Mouse (Mus musculus) thymus, adult 2 months (tissue): ENCODE data around the gene Atp2b4. TPM values are rescaled to one million over a fixed set of nuclear protein-coding genes. Genes with fewer than 3 reads are reported as not detected.

Experiments
- DNase-seq: peaks from one replicate; pipeline ENCODE4 v3.0.0; 2021
- H3K27ac ChIP-seq: fragments of 200-500 bp; 2 replicates; pipeline ENCODE4 v1.5.1; 2012; ENCODE audit warnings: low read length, control low read depth; ENCODE audit not compliant: control insufficient read depth, insufficient read depth
- H3K27me3 ChIP-seq: fragments of 200-500 bp; 2 replicates; pipeline ENCODE4 v1.6.1; 2012; ENCODE audit warnings: mild to moderate bottlenecking, low read length, moderate library complexity, mixed read lengths; ENCODE audit not compliant: control insufficient read depth, insufficient read depth
- H3K36me3 ChIP-seq: fragments of 200-500 bp; 2 replicates; pipeline ENCODE4 v1.6.1; 2012; ENCODE audit warnings: mild to moderate bottlenecking, low read length, moderate library complexity; ENCODE audit not compliant: control insufficient read depth, insufficient read depth
- H3K4me1 ChIP-seq: fragments of 200-500 bp; replicated peaks from 2 replicates; pipeline ENCODE4 v1.6.1; 2012; ENCODE audit warnings: low read length; ENCODE audit not compliant: control insufficient read depth, insufficient read depth
- H3K4me3 ChIP-seq: fragments of 200-500 bp; 2 replicates; pipeline ENCODE4 v1.5.1; 2012; ENCODE audit warnings: mild to moderate bottlenecking, low read length, control low read depth, moderate library complexity; ENCODE audit not compliant: control insufficient read depth, insufficient read depth
- CTCF ChIP-seq: fragments of 200-500 bp; IDR thresholded peaks from 2 replicates; pipeline ENCODE4 v1.5.1; 2012; ENCODE audit warnings: mild to moderate bottlenecking, control low read depth, low read length, moderate library complexity, borderline replicate concordance; ENCODE audit not compliant: control insufficient read depth, poor library complexity, insufficient read depth; ENCODE audit errors: extremely low read depth
- POLR2A ChIP-seq: fragments of 200-500 bp; IDR thresholded peaks from 2 replicates; pipeline ENCODE4 v1.6.1; 2012; ENCODE audit warnings: mild to moderate bottlenecking, low read length, control low read depth, moderate library complexity; ENCODE audit not compliant: control insufficient read depth, poor library complexity, insufficient read depth; ENCODE audit errors: extremely low read depth
- WGBS: fragments of 180-500 bp; shearing (Covaris S2); methylation state at CpG from one replicate; pipeline ENCODE4 v1.1.7; 2018; 5-methylcytosine and 5-hydroxymethylcytosine counted together
- polyA plus RNA-seq: library from polyadenylated mRNA; depleted of rRNA; stranded (reverse); fragments of >200 nt; gene quantifications from 2 replicates; pipeline ENCODE4 v1.2.3, GENCODE M21; 2012

Gene Atp2b4
- polyA plus RNA-seq, 1 experiment = 4.1 TPM

- H3K27ac ChIP-seq = no peak overlapping the region
- no peak for DNase-seq
- 95% methylated on average over 4 of the region's 4 CpGs for WGBS
- TF ChIP-seq POLR2A (no peak), CTCF (no peak)
- H3K36me3 ChIP-seq = no peaks in the 10 kb centered on the region
- no peaks in the 10 kb centered on the region for H3K27me3 ChIP-seq
- no peak overlapping the region for H3K4me3 ChIP-seq
- no peaks in the 10 kb centered on the region for H3K4me1 ChIP-seq
These were observed 10.8 kb downstream of the Atp2b4 start for GRCm38 (mm10) chr1:133790011-133790410.

DNA sequence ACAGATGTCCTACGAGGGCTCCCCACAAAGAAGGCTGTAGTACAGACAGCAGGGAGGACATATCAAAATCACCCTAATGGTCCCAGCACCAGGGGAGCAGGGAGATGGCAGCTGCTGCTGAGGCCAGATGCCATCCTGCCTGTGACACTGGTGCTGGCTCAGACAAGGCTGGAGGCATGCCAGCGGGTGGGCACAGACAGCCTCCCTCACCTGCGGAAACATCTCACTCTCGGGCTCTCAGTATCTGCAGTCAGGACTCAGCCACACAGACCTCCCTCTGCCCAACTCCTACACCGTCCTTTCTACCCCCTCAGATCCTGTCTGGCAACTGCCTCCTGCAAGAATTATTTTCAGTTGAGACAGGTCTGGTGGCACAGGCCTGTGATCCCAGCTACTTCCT is 12.0 kb downstream of the Atp2b4 start:
- H3K4me1 ChIP-seq = no peaks in the 10 kb centered on the region
- TF ChIP-seq POLR2A (no peak), CTCF (no peak)
- H3K36me3 ChIP-seq = no peaks in the 10 kb centered on the region
- 44% methylated on average over 5 of the region's 5 CpGs for WGBS
- no peaks in the 10 kb centered on the region for H3K27me3 ChIP-seq
- no peak for DNase-seq
- no peak overlapping the region for H3K27ac ChIP-seq
- H3K4me3 ChIP-seq = no peak overlapping the region

GRCm38 (mm10) chr1:133787500-133788210 is 13.2 kb downstream of the Atp2b4 start:
- Histone ChIP-seq H3K27me3 (no peaks in the 10 kb centered on the region), H3K36me3 (no peaks in the 10 kb centered on the region), H3K4me1 (no peaks in the 10 kb centered on the region), H3K4me3 (no peak overlapping the region), H3K27ac (no peak overlapping the region)
- DNase-seq = no peak
- no peak for TF ChIP-seq POLR2A
- WGBS = 73% methylated on average over 10 of the region's 10 CpGs

DNA sequence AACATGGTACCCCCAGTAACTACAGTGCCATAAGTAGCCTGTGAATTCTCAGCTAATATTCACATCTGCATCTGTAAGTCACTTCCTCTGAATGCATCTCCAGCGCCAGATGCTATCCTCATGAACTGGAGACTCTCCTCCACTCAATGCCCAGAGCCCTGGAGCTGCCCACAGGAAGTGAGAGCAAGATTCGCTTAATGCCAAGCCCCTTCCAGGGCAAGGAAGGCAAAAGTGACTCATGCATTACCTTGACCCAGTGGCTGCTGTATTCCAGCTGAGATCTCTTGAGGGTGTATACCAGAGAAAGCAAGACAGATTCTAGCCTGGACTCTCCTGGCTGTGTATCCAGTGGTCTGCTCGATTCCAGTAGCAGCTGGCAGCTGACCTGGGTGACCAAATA is 16.2 kb downstream of the Atp2b4 start:
- no peak for TF ChIP-seq CTCF
- no peak for TF ChIP-seq POLR2A
- H3K27ac ChIP-seq = no peak overlapping the region
- H3K27me3 ChIP-seq = no peaks in the 10 kb centered on the region
- H3K4me3 ChIP-seq = no peak overlapping the region
- 91% methylated on average over 3 of the region's 3 CpGs for WGBS
- H3K4me1 ChIP-seq = no peaks in the 10 kb centered on the region
- DNase-seq = no peak
- H3K36me3 ChIP-seq = no peaks in the 10 kb centered on the region

DNA sequence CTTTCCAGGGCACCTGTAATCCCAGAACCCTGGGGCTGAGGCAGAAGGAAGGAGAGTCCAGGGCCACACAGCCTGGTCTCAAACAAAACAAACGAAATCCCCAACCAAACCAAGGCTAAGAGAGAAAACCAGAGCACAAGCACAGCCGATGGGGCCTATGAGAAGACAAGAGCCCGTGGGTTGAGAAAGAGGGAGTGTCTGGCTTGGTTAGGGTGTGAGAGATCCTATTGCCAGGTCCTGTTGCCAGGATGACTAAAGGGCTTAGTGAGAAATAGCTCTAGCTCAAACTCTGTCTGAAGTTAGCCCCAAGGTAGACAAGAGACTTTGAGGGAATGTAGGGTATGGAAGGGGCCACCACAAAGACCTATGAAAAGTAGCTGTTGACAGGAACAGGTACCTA is 19.3 kb downstream of the Atp2b4 start:
- TF ChIP-seq CTCF = no peak
- TF ChIP-seq POLR2A = no peak
- Histone ChIP-seq H3K4me1 (no peaks in the 10 kb centered on the region), H3K27me3 (no peaks in the 10 kb centered on the region), H3K36me3 (no peaks in the 10 kb centered on the region), H3K4me3 (no peak overlapping the region), H3K27ac (no peak overlapping the region)
- 88% methylated on average over 3 of the region's 3 CpGs for WGBS
- no peak for DNase-seq

- 94% methylated on average over 1 of the region's 1 CpGs for WGBS
- Histone ChIP-seq H3K4me3 (no peak overlapping the region), H3K27ac (no peak overlapping the region), H3K36me3 (no peaks in the 10 kb centered on the region), H3K27me3 (no peaks in the 10 kb centered on the region), H3K4me1 (no peaks in the 10 kb centered on the region)
- DNase-seq = no peak
- no peak for TF ChIP-seq CTCF
- no peak for TF ChIP-seq POLR2A
These were observed 21.8 kb downstream of the Atp2b4 start for GRCm38 (mm10) chr1:133779043-133779442.
